Mouse (Mus musculus): ENCODE data around the gene Cpd. TPM values are rescaled to one million over a fixed set of nuclear protein-coding genes. Genes with fewer than 3 reads are reported as not detected.

Cpd gene
- polyA plus RNA-seq, 1 experiment from 2014 or later: 10.3 TPM

GRCm38 (mm10) chr11:76773811-76774210 is 73.0 kb downstream of the Cpd start:
- H3K9me3 ChIP-seq: no peaks in the 10 kb centered on the region
- H3K36me3 ChIP-seq: 0 out of 2 replicates have a peak, but pooled peaks cover 2% of the 10 kb centered on the region
- peaks cover 9% of the 10 kb centered on the region; the same call in 1 of the 2 replicates for H3K4me1 ChIP-seq
- H3K27ac ChIP-seq: no peak overlapping the region
- no peak for ATAC-seq (ENCODE audit: low FRiP score, low read depth)
- WGBS: 60% methylated on average over 3 of the region's 3 CpGs
- H3K27me3 ChIP-seq: no peaks in the 10 kb centered on the region
- no peak overlapping the region for H3K4me2 ChIP-seq (replicated peaks)
- H3K4me3 ChIP-seq: no peak overlapping the region
- no peak overlapping the region for H3K9ac ChIP-seq

- peaks cover 9% of the 10 kb centered on the region; the same call in 1 of the 2 replicates for H3K4me1 ChIP-seq
- H3K27me3 ChIP-seq: no peaks in the 10 kb centered on the region; the same call in 1 of the 2 replicates
- no peaks in the 10 kb centered on the region for H3K36me3 ChIP-seq
- no peak overlapping the region for H3K4me3 ChIP-seq
- 89% methylated on average over 5 of the region's 5 CpGs for WGBS
- no peak for ATAC-seq (ENCODE audit: low FRiP score, low read depth)
- no peak overlapping the region for H3K9ac ChIP-seq
- H3K4me2 ChIP-seq (replicated peaks): no peak overlapping the region
- no peaks in the 10 kb centered on the region for H3K9me3 ChIP-seq
- no peak overlapping the region for H3K27ac ChIP-seq
Measured at GRCm38 (mm10) chr11:76770566-76770965, 76.3 kb downstream of the Cpd start.

GRCm38 (mm10) chr11:76763741-76764122 is 83.1 kb downstream of the Cpd start:
- Histone ChIP-seq H3K9ac (peak overlapping the region; percentile 94), H3K27ac (no peak overlapping the region), H3K4me2 (replicated peaks) (peak overlapping the region; percentile 77), H3K9me3 (no peaks in the 10 kb centered on the region), H3K4me1 (peaks cover 7% of the 10 kb centered on the region), H3K4me3 (peak overlapping the region; percentile 92), H3K27me3 (no peaks in the 10 kb centered on the region; the same call in 1 of the 2 replicates), H3K36me3 (peaks cover 20% of the 10 kb centered on the region)
- whole genome bisulfite sequencing: 11% methylated on average over 4 of the region's 4 CpGs
- peak; percentile 8; the same call in 1 of the 2 replicates for ATAC-seq (ENCODE audit: low FRiP score, low read depth)

GRCm38 (mm10) chr11:76763053-76763740 is 83.6 kb downstream of the Cpd start, which contains the start of gene Gosr1:
Gene Gosr1 (minus strand): TSS chr11:76763579.
- H3K27ac ChIP-seq: peak within 1 kb of the TSS; percentile 81
- no peaks in the 10 kb centered on the region; the same call in 1 of the 2 replicates for H3K27me3 ChIP-seq
- H3K4me1 ChIP-seq: peaks cover 7% of the 10 kb centered on the region
- WGBS: under 1% methylated on average over 28 of the region's 28 CpGs
- H3K9ac ChIP-seq: peak within 1 kb of the TSS; percentile 94
- H3K4me2 ChIP-seq (replicated peaks): peak within 1 kb of the TSS; percentile 77
- peak within 1 kb of the TSS; percentile 92 for H3K4me3 ChIP-seq
- H3K36me3 ChIP-seq: peaks cover 24% of the 10 kb centered on the region
- no peaks in the 10 kb centered on the region for H3K9me3 ChIP-seq
- ATAC-seq (ENCODE audit: low FRiP score, low read depth): peak; percentile 98

- Histone ChIP-seq H3K4me2 (replicated peaks) (no peak overlapping the region), H3K27ac (no peak overlapping the region), H3K27me3 (no peaks in the 10 kb centered on the region), H3K4me3 (no peak overlapping the region), H3K4me1 (no peaks in the 10 kb centered on the region), H3K9me3 (no peaks in the 10 kb centered on the region), H3K9ac (no peak overlapping the region), H3K36me3 (peaks cover 81% of the 10 kb centered on the region)
- 86% methylated on average over 3 of the region's 3 CpGs for WGBS
- ATAC-seq (ENCODE audit: low FRiP score, low read depth): no peak
Measured at GRCm38 (mm10) chr11:76752276-76752675, 94.5 kb downstream of the Cpd start.

- no peaks in the 10 kb centered on the region for H3K27me3 ChIP-seq
- H3K27ac ChIP-seq: no peak overlapping the region
- peaks cover 79% of the 10 kb centered on the region for H3K36me3 ChIP-seq
- H3K9me3 ChIP-seq: no peaks in the 10 kb centered on the region
- no peak overlapping the region for H3K4me3 ChIP-seq
- H3K9ac ChIP-seq: no peak overlapping the region
- ATAC-seq (ENCODE audit: low FRiP score, low read depth): no peak
- no peak overlapping the region for H3K4me2 ChIP-seq (replicated peaks)
- no peaks in the 10 kb centered on the region for H3K4me1 ChIP-seq
- WGBS: 93% methylated on average over 9 of the region's 9 CpGs
Measured at GRCm38 (mm10) chr11:76748819-76749218, 98.0 kb downstream of the Cpd start.

GRCm38 (mm10) chr11:76745921-76746320 is 100.9 kb downstream of the Cpd start:
- Histone ChIP-seq H3K36me3 (peaks cover 73% of the 10 kb centered on the region), H3K9me3 (no peaks in the 10 kb centered on the region), H3K4me1 (peaks cover 9% of the 10 kb centered on the region; the same call in 1 of the 2 replicates), H3K27me3 (no peaks in the 10 kb centered on the region), H3K4me3 (no peak overlapping the region), H3K4me2 (replicated peaks) (no peak overlapping the region), H3K27ac (no peak overlapping the region), H3K9ac (no peak overlapping the region)
- ATAC-seq (ENCODE audit: low FRiP score, low read depth): no peak
- 91% methylated on average over 1 of the region's 1 CpGs for WGBS

- Histone ChIP-seq H3K4me1 (peaks cover 9% of the 10 kb centered on the region; the same call in 1 of the 2 replicates), H3K9me3 (no peaks in the 10 kb centered on the region), H3K4me3 (no peak overlapping the region), H3K27ac (no peak overlapping the region), H3K27me3 (no peaks in the 10 kb centered on the region), H3K4me2 (replicated peaks) (no peak overlapping the region), H3K9ac (no peak overlapping the region), H3K36me3 (peaks cover 66% of the 10 kb centered on the region)
- no peak for ATAC-seq (ENCODE audit: low FRiP score, low read depth)
- WGBS: 80% methylated on average over 7 of the region's 7 CpGs
Measured at GRCm38 (mm10) chr11:76744550-76744949, 102.3 kb downstream of the Cpd start.

GRCm38 (mm10) chr11:76742511-76742910 is 104.3 kb downstream of the Cpd start:
- Histone ChIP-seq H3K36me3 (peaks cover 55% of the 10 kb centered on the region), H3K4me1 (peaks cover 9% of the 10 kb centered on the region; the same call in 1 of the 2 replicates)
- WGBS: 85% methylated on average over 7 of the region's 7 CpGs

GRCm38 (mm10) chr11:76739125-76739524 is 107.7 kb downstream of the Cpd start:
- no peak for ATAC-seq (ENCODE audit: low FRiP score, low read depth)
- no peaks in the 10 kb centered on the region for H3K9me3 ChIP-seq
- H3K4me2 ChIP-seq (replicated peaks): no peak overlapping the region
- no peaks in the 10 kb centered on the region for H3K27me3 ChIP-seq
- peaks cover 9% of the 10 kb centered on the region; the same call in 1 of the 2 replicates for H3K4me1 ChIP-seq
- peaks cover 55% of the 10 kb centered on the region for H3K36me3 ChIP-seq
- no peak overlapping the region for H3K4me3 ChIP-seq
- H3K27ac ChIP-seq: no peak overlapping the region
- no peak overlapping the region for H3K9ac ChIP-seq
- WGBS: 80% methylated on average over 6 of the region's 6 CpGs

More at GRCm38 (mm10) chr11:76742511-76742910, 104.3 kb downstream of the Cpd start:
- Histone ChIP-seq H3K4me2 (replicated peaks) (no peak overlapping the region), H3K27me3 (no peaks in the 10 kb centered on the region), H3K9ac (no peak overlapping the region), H3K9me3 (no peaks in the 10 kb centered on the region), H3K27ac (no peak overlapping the region), H3K4me3 (no peak overlapping the region)
- no peak for ATAC-seq (ENCODE audit: low FRiP score, low read depth)

GRCm38 (mm10) chr11:76735753-76736324 is 111.0 kb downstream of the Cpd start:
- Histone ChIP-seq H3K27ac (no peak overlapping the region), H3K9ac (no peak overlapping the region), H3K4me1 (no peaks in the 10 kb centered on the region), H3K27me3 (no peaks in the 10 kb centered on the region), H3K36me3 (peaks cover 62% of the 10 kb centered on the region), H3K4me3 (no peak overlapping the region), H3K9me3 (no peaks in the 10 kb centered on the region), H3K4me2 (replicated peaks) (no peak overlapping the region)
- WGBS: 71% methylated on average over 4 of the region's 4 CpGs
- no peak for ATAC-seq (ENCODE audit: low FRiP score, low read depth)

- no peaks in the 10 kb centered on the region for H3K4me1 ChIP-seq
- WGBS: 86% methylated on average over 3 of the region's 3 CpGs
- H3K27me3 ChIP-seq: no peaks in the 10 kb centered on the region
- ATAC-seq (ENCODE audit: low FRiP score, low read depth): no peak
- no peak overlapping the region for H3K4me3 ChIP-seq
- no peaks in the 10 kb centered on the region for H3K9me3 ChIP-seq
- H3K4me2 ChIP-seq (replicated peaks): no peak overlapping the region
- peaks cover 69% of the 10 kb centered on the region for H3K36me3 ChIP-seq
- no peak overlapping the region for H3K9ac ChIP-seq
- H3K27ac ChIP-seq: no peak overlapping the region
Measured at GRCm38 (mm10) chr11:76734560-76734959, 112.3 kb downstream of the Cpd start.

Measured in limb, embryonic 13.5 days (tissue).